Mouse (Mus musculus) c-Kit-positive CD71-positive TER-119-positive erythroid progenitor cells, embryonic 14.5 days (primary cell): ENCODE measurements at regions not wholly inside any gene's neighbourhood (a gene's known extent, or its start where the extent isn't known, plus 50 kb on each side); places are given as distances from the start of the nearest gene placed in this dataset.

Experiments used
- DNase-seq: peaks from one replicate; pipeline ENCODE4 v3.0.0-alpha.2; 2013; ENCODE audit warnings: low spot score

DNA sequence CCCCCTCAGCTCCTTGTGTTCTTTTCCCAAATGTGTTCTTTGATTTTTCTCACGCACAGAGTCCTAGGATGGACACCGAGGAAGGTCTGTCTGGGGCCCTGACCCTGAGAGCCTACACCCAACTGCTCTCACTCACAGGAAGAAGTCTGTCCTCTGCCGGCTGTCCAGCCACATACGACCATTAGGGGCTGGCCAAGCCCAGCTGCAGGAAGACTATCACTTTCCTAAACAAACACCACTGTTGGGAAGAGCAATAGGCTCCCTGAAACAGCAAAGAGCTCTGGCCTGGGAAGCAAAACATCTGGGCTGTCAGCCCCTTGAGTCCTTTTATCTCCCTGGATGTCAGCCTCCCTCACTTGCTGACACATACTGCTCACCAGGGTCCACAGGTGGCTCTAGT, 224.8 kb upstream of the Far2 start:
- DNase-seq = no peak

DNA sequence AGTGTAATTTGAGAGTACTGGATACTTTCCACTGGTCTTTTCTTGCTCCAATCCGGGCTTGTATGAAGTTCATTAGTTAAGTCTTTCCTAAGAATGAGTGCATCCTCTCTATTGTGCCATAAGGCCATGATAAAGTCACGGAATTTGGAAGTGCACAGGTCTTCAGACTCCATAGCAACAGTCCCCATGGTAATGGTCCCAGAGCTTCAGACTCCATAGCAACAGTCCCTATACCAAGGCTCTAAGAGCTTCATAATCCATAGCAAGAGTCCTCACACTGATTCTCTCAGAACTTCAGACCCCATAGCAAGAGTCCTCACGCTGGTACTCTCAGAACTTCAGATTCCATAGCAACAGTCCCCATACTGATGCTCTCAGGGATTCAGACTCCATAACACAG, 214.5 kb upstream of the Far2 start:
- no peak for DNase-seq

DNA sequence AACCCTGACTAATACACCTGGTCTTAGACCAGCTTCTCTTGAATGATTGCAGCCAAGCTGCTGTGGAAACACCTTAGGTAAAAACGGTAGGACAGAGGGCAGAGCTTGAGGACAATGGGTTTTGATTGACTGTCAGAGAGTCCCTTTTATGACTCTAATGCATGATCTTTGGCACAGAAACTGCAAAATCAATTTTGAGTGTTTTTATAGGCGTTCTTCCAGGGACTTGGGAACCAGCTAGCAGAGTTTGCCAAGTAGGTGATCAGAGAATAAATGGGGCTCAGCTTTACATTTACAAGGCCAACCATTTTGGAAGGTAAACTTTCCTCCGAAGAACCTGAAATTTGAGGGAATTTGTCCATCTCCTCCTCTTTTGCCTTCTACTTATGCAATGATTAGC, 213.6 kb upstream of the Far2 start:
- no peak for DNase-seq

DNA sequence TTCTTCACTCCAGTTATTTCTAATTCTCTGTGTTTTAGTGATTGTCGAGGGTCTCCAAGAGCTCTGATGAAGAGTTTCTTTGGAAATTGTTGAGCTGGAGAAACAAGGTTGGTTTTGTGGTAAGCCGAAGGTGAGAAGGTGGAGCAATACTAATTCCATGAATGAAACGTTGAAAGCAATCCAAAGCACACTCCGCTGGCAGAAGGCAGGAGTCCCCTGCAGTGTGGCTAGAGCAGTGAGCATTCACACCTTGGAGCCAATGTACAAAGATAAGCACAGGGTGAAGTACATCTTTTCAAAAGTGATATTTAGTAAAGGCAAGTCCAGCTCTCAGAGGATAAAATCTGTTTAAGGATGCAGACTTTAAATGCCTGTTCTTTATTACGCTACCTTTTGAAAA, 208.2 kb upstream of the Far2 start:
- DNase-seq = no peak

DNA sequence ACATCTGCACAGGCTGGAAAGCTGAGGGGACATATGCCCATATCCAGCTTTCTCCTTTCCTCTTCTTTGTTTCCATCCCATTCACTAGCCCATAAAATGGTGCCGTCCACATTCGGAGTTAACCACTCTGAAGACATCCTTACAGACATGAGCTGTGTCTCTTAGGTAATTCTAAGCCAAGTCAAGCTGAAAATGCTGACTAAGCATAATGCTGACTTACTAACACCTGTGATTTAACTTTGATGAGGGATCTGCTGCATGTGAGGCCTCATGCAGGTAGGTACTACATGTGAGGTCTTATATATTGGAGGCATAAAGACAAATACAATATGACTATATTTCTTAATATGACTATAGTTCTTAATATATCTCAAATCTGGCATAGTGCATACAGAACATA, 197.1 kb upstream of the Far2 start:
- no peak for DNase-seq

DNA sequence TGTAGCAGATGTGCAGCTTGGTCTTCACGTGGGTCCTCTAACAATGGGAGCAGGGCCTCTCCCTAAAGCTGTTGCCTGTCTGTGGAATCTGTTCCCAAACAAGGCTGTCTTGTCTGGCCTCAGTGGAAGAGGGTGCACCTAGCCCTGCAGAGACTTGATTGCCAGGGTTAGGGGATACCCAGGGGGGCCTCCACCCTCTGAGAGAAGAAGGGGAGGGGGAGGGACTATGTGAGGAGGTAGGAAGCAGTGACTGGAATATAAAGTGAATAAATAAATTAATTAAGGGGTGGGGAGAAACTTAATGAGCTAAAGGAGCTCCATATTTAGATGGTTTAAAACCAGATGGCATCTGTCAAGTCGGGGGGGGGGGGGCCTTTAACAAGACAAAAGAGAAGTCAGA, 185.9 kb upstream of the Far2 start:
- no peak for DNase-seq

DNA sequence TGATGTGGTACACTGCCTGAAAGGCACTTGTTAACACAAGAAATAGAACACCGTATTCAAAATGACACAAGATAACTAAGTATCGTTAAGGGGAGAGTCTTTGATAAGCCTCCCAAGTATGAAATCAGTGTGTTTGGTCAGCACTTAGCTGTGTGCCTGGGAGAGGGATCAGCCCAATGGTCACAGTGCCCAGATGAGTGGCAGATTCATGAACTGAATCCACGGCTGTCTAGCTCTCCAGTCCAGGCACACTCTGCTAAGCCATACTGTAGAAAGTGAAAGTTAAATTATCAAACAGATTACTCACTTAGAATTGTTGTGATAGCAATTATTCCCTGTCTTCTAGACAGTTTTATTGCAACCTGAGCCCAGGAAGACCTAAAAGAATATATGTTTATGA, 176.0 kb upstream of the Far2 start:
- no peak for DNase-seq

DNA sequence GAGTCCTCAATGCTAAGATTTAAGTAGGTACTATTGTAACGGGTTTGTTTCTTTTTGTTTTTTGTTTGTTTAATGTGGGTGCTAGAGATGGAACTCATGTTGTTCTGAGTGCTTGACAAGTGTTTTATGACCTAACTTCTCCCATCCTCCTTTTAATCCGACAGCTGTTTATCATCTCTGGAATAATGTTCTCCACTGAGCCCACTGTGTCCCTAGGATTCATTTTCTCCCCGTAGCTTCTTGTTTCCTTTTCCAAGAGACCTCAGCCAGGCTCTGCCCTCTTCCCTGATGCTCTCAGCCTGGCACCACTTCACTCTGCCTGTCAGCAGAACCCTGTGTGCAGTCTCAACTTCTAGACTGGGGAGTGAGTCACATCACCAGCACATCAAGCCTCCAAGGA, 173.9 kb upstream of the Far2 start:
- no peak for DNase-seq

DNA sequence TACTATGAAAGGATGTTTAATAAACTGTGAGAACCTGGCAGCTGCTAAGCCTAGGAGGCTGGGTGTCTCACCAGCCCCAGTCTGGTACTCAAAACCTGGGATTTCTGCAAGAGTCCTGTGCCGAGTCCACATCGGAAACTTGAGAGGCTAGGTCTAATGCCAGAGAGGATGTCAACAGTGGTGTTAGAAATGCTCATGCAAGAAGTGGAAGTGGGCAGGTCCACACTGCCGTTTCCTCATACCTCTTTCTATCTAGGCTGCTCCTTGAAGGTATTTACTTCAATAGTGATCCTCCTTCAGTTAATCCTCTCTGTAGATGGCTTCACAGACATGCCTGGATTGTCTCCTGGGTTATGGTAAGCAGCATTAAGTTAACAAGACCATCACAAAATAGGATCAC, 168.6 kb upstream of the Far2 start:
- no peak for DNase-seq

DNA sequence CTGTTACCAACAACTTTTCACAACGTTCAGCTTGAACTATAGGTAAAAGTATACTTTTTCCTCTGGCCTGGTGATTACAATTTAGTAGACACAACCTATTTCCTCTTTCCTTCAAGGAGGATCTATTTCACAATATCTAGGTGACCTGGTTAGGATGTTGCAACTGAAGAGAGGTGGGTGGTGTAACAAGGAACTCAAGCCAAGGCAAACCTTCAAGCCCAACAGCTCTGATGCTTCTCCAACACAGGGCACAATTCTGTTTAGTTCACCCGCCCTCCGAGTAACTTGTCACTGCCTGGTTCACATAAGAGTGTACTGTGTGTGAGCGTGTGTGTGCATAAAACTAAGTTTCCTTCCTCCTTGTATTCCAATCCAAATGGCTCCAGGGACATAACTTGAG, 161.2 kb upstream of the Far2 start:
- no peak for DNase-seq

DNA sequence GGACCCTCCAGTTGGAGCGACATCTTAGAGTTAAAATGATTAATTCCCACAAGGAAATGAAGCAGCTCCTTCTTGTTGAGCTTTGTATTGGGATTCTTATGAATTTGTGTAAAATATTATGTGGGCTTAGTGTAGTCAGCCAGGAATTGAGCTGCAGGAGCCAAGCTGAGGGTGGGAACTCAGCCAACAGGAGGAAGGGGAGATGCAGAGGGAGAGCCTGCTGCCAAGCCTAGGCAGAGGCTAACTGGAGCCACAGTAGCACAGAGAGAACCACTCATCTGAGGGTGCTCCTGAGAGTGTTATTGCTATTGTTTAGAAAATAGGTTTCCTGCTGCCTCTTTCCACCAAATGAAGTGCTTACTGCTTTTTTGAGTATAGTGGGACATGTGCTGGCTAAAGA, 127.4 kb upstream of the Far2 start:
- DNase-seq = no peak

DNA sequence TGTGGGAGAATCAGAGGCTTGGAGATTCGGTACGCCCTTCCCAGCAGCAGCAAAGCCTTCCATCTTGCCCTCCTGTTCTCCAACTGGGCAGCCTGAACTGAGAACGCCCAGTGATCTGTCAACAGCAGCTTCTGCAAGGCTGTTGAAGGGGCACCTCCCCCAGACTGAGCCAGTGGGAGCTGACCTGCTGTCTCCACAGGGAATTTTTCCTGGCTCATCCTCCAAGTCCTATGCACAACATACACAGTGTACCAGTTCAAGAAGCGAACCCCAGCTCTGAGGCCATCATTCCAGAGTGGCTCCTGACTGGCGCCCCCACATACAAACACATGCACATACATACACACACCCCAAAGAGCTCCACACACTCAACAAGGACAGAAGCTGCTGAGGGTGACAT, 126.0 kb upstream of the Far2 start:
- DNase-seq = no peak

DNA sequence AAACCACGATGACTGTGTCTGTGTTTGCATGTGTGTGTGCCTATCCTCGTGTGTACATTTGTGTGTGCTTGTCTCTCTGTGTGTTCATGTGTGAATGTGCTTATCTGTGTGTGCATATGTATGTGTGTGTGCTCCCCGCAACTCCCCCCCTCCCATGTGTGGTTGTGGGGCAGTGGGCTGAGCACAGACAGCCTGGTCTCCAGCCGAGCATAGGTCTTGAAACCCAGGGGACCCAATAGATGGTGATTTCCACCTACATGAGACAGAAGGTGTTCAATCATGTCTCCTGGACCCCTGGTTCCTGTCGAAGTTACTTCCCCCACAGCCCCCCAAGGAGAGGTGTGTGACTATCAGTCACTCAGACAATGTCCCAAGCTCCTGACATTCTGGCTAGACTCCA, 124.6 kb upstream of the Far2 start:
- no peak for DNase-seq

DNA sequence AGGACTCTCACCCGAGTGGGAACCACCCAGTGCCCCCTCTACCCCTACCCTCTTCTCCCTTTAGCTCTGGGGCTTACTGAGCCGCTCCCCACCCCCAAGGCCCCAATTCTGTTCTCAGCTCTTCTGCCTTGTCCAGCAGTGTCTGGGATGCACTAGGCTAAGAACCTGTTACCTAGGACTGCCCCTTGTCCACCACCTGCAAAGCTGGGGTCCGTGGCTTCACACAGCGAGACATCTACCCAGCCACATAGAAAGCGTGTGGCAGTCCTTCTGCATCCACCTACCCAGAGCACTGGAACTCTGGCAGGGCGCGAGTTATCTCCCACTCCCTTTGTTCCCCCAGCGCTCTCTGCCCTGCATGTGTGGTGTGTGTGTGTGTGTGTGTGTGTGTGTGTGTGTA, 123.8 kb upstream of the Far2 start:
- DNase-seq = no peak

DNA sequence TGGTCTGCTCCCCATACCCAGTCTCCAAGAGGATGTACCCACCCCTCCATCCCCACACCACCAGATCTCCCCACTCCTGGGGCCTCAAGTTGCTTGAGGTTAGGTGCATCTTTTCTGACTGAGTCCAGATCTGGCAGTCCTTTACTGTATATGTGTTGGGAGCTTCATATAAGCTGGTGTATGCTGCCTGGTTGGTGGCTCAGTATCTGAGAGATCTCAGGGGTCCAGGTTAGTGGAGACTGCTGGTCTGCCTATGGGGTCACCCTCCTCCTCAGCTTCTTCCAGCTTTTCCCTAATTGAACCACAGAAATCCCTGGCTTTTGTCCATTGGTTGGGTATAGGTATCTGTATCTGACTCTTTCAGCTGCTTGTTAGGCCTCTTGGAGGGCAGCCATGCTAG, 118.1 kb upstream of the Far2 start:
- DNase-seq = no peak

DNA sequence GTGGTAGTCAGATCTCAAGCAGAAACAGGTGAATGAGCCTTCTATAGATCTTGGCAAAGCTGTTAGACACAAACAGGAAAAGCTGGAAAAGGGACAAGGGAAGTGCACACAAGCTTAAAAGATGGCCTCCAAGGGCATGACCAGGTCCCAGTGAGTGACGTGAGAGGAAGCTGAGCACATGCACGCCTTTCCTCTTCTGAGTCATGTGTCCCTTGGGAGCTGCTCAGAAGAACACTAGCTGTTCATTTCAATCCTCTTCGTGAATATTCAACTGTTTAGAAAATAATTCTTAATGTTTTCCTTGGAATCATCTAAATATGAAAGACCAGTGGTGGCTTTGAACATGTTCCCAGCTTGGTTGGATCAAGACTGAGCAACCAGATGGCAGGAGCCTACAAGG, 103.0 kb upstream of the Far2 start:
- no peak for DNase-seq

DNA sequence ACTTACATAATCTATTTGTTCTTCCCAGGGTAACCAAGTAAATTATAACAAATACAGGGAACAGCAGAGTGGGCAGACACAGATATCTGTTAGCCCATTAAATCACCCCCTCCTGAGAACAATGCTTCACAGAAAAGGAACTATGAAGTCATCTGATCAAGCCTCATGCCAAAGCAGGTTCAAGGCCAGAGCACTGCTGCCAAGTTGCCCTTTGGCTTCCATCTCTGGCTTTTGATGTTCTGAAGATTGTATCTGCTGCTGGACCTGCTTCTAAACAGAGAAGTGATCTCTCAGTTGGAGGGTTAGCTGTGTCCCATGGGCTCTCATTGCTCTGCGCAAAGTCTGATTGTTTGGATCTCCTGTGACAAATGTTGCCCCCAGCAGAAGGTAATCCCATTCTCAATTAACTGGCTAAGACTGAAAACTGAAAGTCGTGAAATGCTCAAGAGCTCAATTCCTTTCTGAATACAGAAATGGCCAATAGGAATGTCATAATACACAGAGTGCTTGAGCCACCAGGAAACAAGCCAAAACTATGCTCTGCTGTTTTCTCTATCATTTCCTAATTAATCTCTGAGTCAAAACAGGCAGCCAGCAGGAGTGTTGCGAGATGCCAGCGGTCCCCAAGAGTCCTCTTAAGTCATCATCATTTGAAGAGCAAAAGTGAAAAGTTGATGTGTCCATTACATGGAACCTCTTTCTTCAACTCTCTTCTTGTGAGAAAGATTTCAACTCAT, 102.0 kb upstream of the Far2 start:
- DNase-seq = no peak

DNA sequence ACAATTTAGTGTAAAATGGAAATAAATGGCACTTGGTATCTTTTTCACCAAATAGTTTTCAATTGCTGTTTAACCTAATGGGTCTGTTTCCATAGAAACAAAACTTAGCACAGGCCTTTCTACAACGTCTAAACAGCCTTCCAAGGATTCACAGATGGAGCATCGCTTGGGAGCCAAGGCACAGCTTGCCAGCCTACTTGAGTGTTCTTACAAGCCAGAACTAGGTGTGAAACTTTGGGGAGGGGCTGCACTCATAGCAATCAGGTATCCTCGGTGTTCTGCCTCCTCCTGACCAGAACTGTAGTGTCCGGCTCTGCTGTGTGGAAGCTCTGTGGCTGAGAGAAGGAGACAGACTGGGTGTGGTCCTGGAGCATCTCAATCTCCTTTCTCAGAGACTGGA, 99.1 kb upstream of the Far2 start:
- no peak for DNase-seq

DNA sequence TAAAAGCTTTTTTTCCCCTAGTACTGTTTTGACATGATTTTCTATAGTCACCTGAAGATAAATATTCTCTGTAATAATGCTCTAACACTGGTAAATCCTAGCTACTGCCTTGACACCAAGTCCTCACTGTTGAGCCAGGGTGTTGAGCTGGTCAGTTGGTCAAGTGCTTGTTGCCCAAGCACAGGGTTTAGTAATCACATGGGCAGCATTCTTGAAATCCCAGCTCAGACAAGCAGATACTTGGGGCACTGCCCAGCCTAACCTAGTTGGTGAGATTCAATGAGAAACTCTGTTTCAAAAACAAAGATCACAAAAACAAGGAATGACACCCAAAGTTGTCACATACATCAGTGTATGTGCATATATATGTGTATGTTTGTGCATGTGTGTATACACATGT, 95.4 kb upstream of the Far2 start:
- no peak for DNase-seq

DNA sequence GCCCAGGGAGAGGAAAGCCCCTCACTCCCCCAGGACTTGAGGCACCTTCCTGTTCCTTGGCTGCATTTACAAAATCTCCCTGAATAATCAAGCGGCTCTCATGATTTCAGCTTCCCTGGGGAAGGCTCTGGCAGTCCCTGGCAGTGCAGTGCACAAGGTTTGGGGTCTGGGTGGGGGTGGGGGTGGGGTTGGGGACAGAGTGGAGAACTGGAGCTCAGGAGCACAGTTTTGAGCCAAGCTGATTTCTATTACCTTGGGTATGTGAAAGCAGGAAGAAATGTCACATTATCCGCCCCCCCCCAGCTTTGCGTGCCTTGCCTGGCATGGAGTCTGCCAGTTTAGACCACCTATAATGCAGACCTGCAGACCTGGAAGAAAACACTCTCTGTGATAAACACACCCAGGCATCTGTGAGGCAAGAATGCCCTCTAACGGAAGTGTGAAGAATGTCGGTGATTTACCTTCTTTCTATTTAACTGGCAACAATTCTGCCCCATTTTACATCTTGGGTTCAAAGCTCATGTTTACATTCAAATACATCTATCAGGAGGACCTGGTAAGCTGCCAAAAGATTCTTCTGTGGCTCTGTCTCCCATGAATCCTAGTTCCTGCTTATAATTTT, 93.9 kb upstream of the Far2 start:
- DNase-seq = no peak

DNA sequence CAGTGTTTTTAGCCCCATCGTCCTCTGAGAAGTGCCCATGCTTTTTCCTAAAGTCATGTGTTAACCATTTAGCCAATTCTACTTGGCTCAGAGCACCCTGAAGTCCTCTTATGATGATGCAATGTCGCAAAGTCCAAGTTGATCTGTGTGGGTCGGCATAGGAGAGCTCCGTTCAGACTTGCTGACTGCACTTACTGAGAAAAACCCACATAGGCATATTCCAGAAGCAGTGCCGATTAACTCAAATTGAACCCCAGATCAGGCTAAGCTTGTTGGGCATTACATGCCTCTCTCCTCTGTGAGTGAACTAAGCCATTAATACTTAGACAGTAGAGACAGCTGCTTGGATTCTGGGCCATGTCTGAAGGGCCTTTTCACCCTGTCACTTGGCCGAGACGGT, 93.3 kb upstream of the Far2 start:
- no peak for DNase-seq

DNA sequence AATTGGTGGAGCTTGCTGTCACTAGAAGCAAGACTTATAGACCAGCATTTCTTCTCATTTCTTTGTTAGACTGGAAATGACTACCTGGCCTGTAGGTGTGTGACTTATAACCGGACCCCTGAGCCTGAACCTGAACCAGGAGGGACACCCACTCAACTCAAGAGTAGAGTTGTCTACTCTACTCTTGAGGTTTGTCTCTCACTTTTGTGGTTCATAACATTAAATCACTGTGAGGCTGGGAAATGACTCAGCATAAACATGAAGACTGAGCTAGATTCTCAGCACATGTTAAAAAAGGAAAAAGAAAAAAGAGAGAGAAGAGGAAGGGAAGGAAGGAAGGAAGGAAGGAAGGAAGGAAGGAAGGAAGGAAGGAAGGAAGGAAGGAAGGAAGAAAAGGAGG, 92.8 kb upstream of the Far2 start:
- DNase-seq = no peak

DNA sequence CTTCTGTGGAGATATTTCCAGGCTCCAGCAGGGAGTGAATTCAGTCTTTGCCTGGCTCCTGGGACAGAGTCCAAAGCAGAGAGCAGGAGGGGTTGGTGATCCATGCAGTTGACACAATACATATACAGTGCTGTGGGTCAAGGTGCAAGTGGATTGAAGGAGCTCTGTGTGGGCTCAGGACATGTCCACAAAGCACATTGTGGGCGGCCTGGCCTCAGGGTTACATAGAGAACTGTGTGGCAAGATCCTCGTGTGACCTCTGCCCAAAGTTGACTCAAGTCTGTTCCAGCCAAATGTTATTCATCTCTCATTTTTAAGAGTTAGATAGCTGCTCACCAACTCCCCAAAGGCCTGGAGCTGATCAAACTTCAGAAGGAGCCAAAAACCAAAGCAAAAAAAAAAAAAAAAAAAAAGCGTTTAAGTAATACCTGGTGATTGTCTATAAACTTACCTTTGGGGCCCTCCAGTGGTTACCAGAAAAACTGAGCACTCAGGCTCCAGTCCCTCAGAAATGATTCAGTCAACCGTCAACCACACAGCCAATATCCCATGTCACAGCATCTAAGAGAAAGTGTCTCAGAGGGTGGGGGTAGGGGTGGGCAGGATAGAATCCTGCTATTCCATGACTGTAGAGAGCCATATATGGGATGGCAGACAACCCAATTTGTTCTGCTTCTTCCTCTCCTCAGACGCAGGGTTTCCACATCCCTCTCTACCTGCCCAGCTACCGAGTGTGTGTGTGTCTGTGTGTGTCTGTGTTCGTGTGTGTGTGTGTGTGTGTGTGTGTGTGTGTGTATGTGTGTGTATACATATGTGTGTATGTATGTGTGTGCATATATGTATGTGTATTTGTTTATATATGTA, 91.9 kb upstream of the Far2 start:
- DNase-seq = no peak
